Mouse (Mus musculus) ES-Bruce4 (cell line): ENCODE measurements around the gene Gpr22.
A peak's percentile ranks its signal among the peaks of the same experiment; 100 is the strongest.

Experiments
- CTCF ChIP-seq: IDR thresholded peaks from one replicate; pipeline ENCODE4 v1.8.1; 2011; ENCODE audit warnings: low read depth, low read length
- EP300 ChIP-seq: IDR thresholded peaks from 2 replicates; pipeline ENCODE4 v1.6.1; 2011; ENCODE audit warnings: low read depth, low read length; ENCODE audit not compliant: insufficient read depth
- POLR2A ChIP-seq: IDR thresholded peaks from one replicate; pipeline ENCODE4 v1.8.1; 2011; ENCODE audit warnings: low read length; ENCODE audit not compliant: insufficient read depth

- no peak for TF ChIP-seq EP300
- TF ChIP-seq POLR2A: no peak
- TF ChIP-seq CTCF: peak; percentile 48
Observed at GRCm38 (mm10) chr12:31719586-31720275, 6.0 kb upstream of the Gpr22 start.
